Mouse (Mus musculus) c-Kit-negative CD71-positive TER-119-positive erythroid progenitor cells, embryonic 14.5 days (primary cell): Measurements from ENCODE around the gene Slc25a36.

Experiments
- DNase-seq: peaks from one replicate; pipeline ENCODE4 v3.0.0-alpha.2; 2013; ENCODE audit warnings: low read depth, low spot score

Gene Slc25a36

GRCm38 (mm10) chr9:97111506-97111905, 549 bp upstream of the Slc25a36 start:
- DNase-seq, result no peak

- DNase-seq, result no peak
Observed at GRCm38 (mm10) chr9:97106481-97107160, 4.3 kb downstream of the Slc25a36 start.

GRCm38 (mm10) chr9:97105400-97105985, 5.5 kb downstream of the Slc25a36 start:
- no peak for DNase-seq

- no peak for DNase-seq
Observed at GRCm38 (mm10) chr9:97103376-97104061, 7.4 kb downstream of the Slc25a36 start.

- no peak for DNase-seq
Observed at GRCm38 (mm10) chr9:97098985-97099384, 12.0 kb downstream of the Slc25a36 start.

GRCm38 (mm10) chr9:97096180-97096579, 14.8 kb downstream of the Slc25a36 start:
- no peak for DNase-seq

GRCm38 (mm10) chr9:97087850-97088249, 23.1 kb downstream of the Slc25a36 start:
- no peak for DNase-seq

GRCm38 (mm10) chr9:97084628-97085027, 26.3 kb downstream of the Slc25a36 start:
- DNase-seq, result no peak

GRCm38 (mm10) chr9:97081106-97081862, 29.7 kb downstream of the Slc25a36 start:
- DNase-seq, result no peak

- DNase-seq, result no peak
Observed at GRCm38 (mm10) chr9:97069911-97070310, 41.0 kb downstream of the Slc25a36 start.

GRCm38 (mm10) chr9:97069466-97069865, 41.5 kb downstream of the Slc25a36 start:
- no peak for DNase-seq

- peak; percentile 11 for DNase-seq
Observed at GRCm38 (mm10) chr9:97068201-97069095, 42.5 kb downstream of the Slc25a36 start.

- no peak for DNase-seq
Observed at GRCm38 (mm10) chr9:97067761-97068160, 43.2 kb downstream of the Slc25a36 start.

GRCm38 (mm10) chr9:97065885-97066284, 45.1 kb downstream of the Slc25a36 start:
- DNase-seq, result no peak

- no peak for DNase-seq
Observed at GRCm38 (mm10) chr9:97065216-97065615, 45.7 kb downstream of the Slc25a36 start.

- DNase-seq, result no peak
Observed at GRCm38 (mm10) chr9:97064161-97064560, 46.8 kb downstream of the Slc25a36 start.

GRCm38 (mm10) chr9:97061696-97062095, 49.3 kb downstream of the Slc25a36 start:
- no peak for DNase-seq

- no peak for DNase-seq
Observed at GRCm38 (mm10) chr9:97056541-97057338, 54.2 kb downstream of the Slc25a36 start.

GRCm38 (mm10) chr9:97055906-97056305, 55.1 kb downstream of the Slc25a36 start:
- no peak for DNase-seq

GRCm38 (mm10) chr9:97051176-97051575, 59.8 kb downstream of the Slc25a36 start:
- no peak for DNase-seq
